Mouse (Mus musculus): ENCODE data around the gene Tbc1d2.
"Not testable (repeated sequence)": the region's sequence is repeated elsewhere in the genome, so short reads cannot be mapped to it uniquely, and the experiment has no call there.

Tbc1d2 gene

GRCm38 (mm10) chr4:46601844-46602423 lies 48.1 kb downstream of the Tbc1d2 start, which contains the start of gene Coro2a:
TSS of gene Coro2a (minus strand) at chr4:46602202.
- DNase-seq (ENCODE audit: low read depth, low spot score): peak; percentile 63

- no peak for DNase-seq (ENCODE audit: low read depth, low spot score)
Measured at GRCm38 (mm10) chr4:46601258-46601843, 48.7 kb downstream of the Tbc1d2 start.

- no peak for DNase-seq (ENCODE audit: low read depth, low spot score)
Measured at GRCm38 (mm10) chr4:46600473-46601257, 49.3 kb downstream of the Tbc1d2 start.

- not testable (repeated sequence) for DNase-seq (ENCODE audit: low read depth, low spot score)
Measured at GRCm38 (mm10) chr4:46599609-46600008, 50.4 kb downstream of the Tbc1d2 start.

GRCm38 (mm10) chr4:46598981-46599380 lies 51.0 kb downstream of the Tbc1d2 start:
- no peak for DNase-seq (ENCODE audit: low read depth, low spot score)

GRCm38 (mm10) chr4:46598111-46598510 lies 51.9 kb downstream of the Tbc1d2 start:
- no peak for DNase-seq (ENCODE audit: low read depth, low spot score)

GRCm38 (mm10) chr4:46597286-46597961 lies 52.6 kb downstream of the Tbc1d2 start:
- no peak for DNase-seq (ENCODE audit: low read depth, low spot score)

- DNase-seq (ENCODE audit: low read depth, low spot score): no peak
Measured at GRCm38 (mm10) chr4:46596398-46596797, 53.6 kb downstream of the Tbc1d2 start.

GRCm38 (mm10) chr4:46594131-46594530 lies 55.9 kb downstream of the Tbc1d2 start:
- no peak for DNase-seq (ENCODE audit: low read depth, low spot score)

- no peak for DNase-seq (ENCODE audit: low read depth, low spot score)
Measured at GRCm38 (mm10) chr4:46593472-46593871, 56.5 kb downstream of the Tbc1d2 start.

GRCm38 (mm10) chr4:46591833-46592520 lies 58.0 kb downstream of the Tbc1d2 start:
- DNase-seq (ENCODE audit: low read depth, low spot score): no peak

- no peak for DNase-seq (ENCODE audit: low read depth, low spot score)
Measured at GRCm38 (mm10) chr4:46590810-46591209, 59.2 kb downstream of the Tbc1d2 start.

- DNase-seq (ENCODE audit: low read depth, low spot score): no peak
Measured at GRCm38 (mm10) chr4:46589946-46590684, 59.9 kb downstream of the Tbc1d2 start.

GRCm38 (mm10) chr4:46589151-46589550 lies 60.9 kb downstream of the Tbc1d2 start:
- DNase-seq (ENCODE audit: low read depth, low spot score): no peak

GRCm38 (mm10) chr4:46586473-46586872 lies 63.5 kb downstream of the Tbc1d2 start:
- DNase-seq (ENCODE audit: low read depth, low spot score): no peak

GRCm38 (mm10) chr4:46585811-46586190 lies 64.2 kb downstream of the Tbc1d2 start:
- no peak for DNase-seq (ENCODE audit: low read depth, low spot score)

- no peak for DNase-seq (ENCODE audit: low read depth, low spot score)
Measured at GRCm38 (mm10) chr4:46585041-46585810, 64.8 kb downstream of the Tbc1d2 start.

GRCm38 (mm10) chr4:46584536-46584935 lies 65.5 kb downstream of the Tbc1d2 start:
- DNase-seq (ENCODE audit: low read depth, low spot score): not testable (repeated sequence)

GRCm38 (mm10) chr4:46584084-46584483 lies 65.9 kb downstream of the Tbc1d2 start:
- not testable (repeated sequence) for DNase-seq (ENCODE audit: low read depth, low spot score)

GRCm38 (mm10) chr4:46582024-46582423 lies 68.0 kb downstream of the Tbc1d2 start:
- DNase-seq (ENCODE audit: low read depth, low spot score): not testable (repeated sequence)

Data from embryo, embryonic 11.5 days (tissue).